Mouse (Mus musculus) spleen, postnatal 4 days (tissue): ENCODE results near the gene Vmn1r55.
"Not testable (repeated sequence)": the region's sequence is repeated elsewhere in the genome, so short reads cannot be mapped to it uniquely, and the experiment has no call there.

Experiments
- DNase-seq, 2 experiments: peaks; one replicate each; pipeline ENCODE4 v3.0.0; 2022; ENCODE audit warnings: low spot score in 2 of 2

Gene Vmn1r55

GRCm38 (mm10) chr7:5149570-5149969 lies at the start of gene Vmn1r55:
TSS of gene Vmn1r55 (minus strand) at chr7:5149670.
- DNase-seq, result not testable (repeated sequence)

GRCm38 (mm10) chr7:5196647-5197046 lies 47.2 kb upstream of the Vmn1r55 start, which contains the start of gene Vmn1r56:
TSS of gene Vmn1r56 (minus strand) at chr7:5196747.
- not testable (repeated sequence) for DNase-seq

- DNase-seq, result peak; percentile 73 to 92
These were observed 23.7 kb downstream of the Vmn1r55 start, which contains the start of gene Rasl2-9 for GRCm38 (mm10) chr7:5125549-5126406. TSS of gene Rasl2-9 (minus strand) at chr7:5125950.

- no peak for DNase-seq
These were observed 24.4 kb downstream of the Vmn1r55 start for GRCm38 (mm10) chr7:5125078-5125477.

GRCm38 (mm10) chr7:5116850-5117249 lies 32.6 kb downstream of the Vmn1r55 start, which contains the start of gene Rfpl4:
TSS of gene Rfpl4 (minus strand) at chr7:5116950.
- no peak for DNase-seq

- DNase-seq, result no peak
These were observed 36.8 kb downstream of the Vmn1r55 start for GRCm38 (mm10) chr7:5112701-5113100.

- DNase-seq, result no peak
These were observed 40.2 kb downstream of the Vmn1r55 start for GRCm38 (mm10) chr7:5109301-5109700.

GRCm38 (mm10) chr7:5108272-5108671 lies 41.2 kb downstream of the Vmn1r55 start:
- no peak for DNase-seq

- DNase-seq, result peak in 1 of 2 experiments; percentile 51
These were observed 46.9 kb downstream of the Vmn1r55 start for GRCm38 (mm10) chr7:5102564-5102963.

GRCm38 (mm10) chr7:5101066-5101663 lies 48.3 kb downstream of the Vmn1r55 start:
- DNase-seq, result peak in 1 of 2 experiments; percentile 45

GRCm38 (mm10) chr7:5099796-5100195 lies 49.7 kb downstream of the Vmn1r55 start:
- DNase-seq, result no peak

GRCm38 (mm10) chr7:5098769-5099168 lies 50.7 kb downstream of the Vmn1r55 start:
- DNase-seq, result no peak

GRCm38 (mm10) chr7:5092831-5093510 lies 56.5 kb downstream of the Vmn1r55 start:
- no peak for DNase-seq

GRCm38 (mm10) chr7:5092381-5092780 lies 57.1 kb downstream of the Vmn1r55 start:
- no peak for DNase-seq

- no peak for DNase-seq
These were observed 58.3 kb downstream of the Vmn1r55 start for GRCm38 (mm10) chr7:5091008-5091728.

GRCm38 (mm10) chr7:5089853-5090252 lies 59.6 kb downstream of the Vmn1r55 start:
- no peak for DNase-seq

GRCm38 (mm10) chr7:5087886-5088285 lies 61.6 kb downstream of the Vmn1r55 start:
- no peak for DNase-seq

- no peak for DNase-seq
These were observed 62.5 kb downstream of the Vmn1r55 start for GRCm38 (mm10) chr7:5086921-5087440.

- no peak for DNase-seq
These were observed 64.0 kb downstream of the Vmn1r55 start for GRCm38 (mm10) chr7:5085512-5085911.

- DNase-seq, result no peak
These were observed 66.0 kb downstream of the Vmn1r55 start for GRCm38 (mm10) chr7:5083325-5084105.
